Mouse (Mus musculus) frontal cortex, postnatal 14 days (tissue): ENCODE measurements around the gene Agpat2.

ENCODE experiments used
- DNase-seq, 2 experiments: peaks; one replicate each; pipeline ENCODE4 v3.0.0; 2022; ENCODE audit warnings: low spot score in 2 of 2

Gene Agpat2

GRCm38 (mm10) chr2:26603720-26604671 is at the start of gene Agpat2:
Agpat2 (minus strand) TSS chr2:26604417.
- DNase-seq: no peak

GRCm38 (mm10) chr2:26646643-26647293 is 42.6 kb upstream of the Agpat2 start:
- DNase-seq: peak; percentile 67 to 76

DNA sequence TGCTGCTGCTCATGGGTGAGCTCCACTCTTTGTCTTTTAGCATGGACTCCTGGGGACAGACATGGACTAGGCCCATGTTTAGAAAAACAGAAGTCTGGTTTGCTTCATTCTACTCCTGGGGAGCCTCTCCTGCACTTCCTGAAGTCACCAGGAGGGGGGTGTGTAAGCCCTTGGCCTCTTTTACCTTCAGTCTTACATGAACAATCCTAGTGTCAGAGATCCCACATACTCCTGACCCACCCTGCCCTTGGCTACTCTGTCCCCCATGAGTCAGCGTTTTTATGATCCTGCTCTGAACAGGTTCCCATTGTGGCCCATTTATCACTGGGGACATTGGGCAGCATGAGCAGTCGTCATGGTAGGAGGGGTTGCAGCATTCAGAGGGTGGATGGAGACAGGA is 39.7 kb upstream of the Agpat2 start:
- DNase-seq: no peak

- DNase-seq: no peak
These were observed 36.9 kb upstream of the Agpat2 start for GRCm38 (mm10) chr2:26641006-26641647.

DNA sequence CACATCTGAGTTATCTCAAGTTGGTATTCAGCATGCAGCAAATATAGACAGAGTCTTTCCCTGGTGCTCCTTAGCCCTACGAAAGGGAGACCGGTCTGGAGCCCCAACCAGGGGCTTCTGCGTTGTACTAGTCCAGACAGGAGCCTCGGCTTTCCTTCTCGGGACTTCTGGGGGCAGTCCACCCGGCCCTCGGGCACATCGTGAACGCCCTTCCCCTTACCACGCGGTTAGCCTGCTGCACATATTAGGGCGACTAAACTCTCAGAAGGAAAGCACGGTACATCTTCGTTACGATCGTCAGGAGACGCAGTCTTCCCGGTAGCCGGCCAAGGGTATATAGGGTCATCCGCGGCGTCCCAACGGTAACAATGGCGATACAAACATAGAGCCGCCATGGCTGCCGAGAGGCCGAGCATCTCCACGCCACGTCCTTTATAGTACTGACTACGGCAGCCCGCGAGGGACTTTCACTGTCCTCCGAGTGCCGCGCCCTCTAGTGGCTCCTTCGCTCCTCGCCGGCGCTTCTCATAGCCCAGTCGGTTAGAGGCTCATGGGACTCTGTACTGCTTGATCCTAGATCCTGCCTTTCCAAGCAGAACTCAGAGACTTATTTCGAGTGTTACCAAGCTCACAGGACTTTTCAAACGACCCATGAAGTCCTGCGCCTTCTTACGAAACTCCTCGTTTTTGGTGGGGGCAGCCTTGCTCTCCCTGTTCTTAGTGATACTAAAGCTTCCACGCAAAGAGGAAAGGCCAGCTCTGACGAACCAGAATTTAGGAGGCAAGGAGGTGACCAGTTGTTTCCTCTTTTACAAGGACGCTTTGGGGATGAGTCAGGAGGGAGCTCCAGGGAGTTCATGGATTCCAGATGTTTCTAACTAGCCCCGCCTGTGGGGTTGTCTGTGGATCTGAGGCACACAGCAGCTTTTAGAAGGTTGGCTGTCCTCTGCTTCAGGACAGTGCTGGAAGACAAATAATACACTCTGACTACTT is 35.9 kb upstream of the Agpat2 start:
- peak; percentile 90 to 97 for DNase-seq

GRCm38 (mm10) chr2:26639083-26639482 is 34.9 kb upstream of the Agpat2 start:
- no peak for DNase-seq

- DNase-seq: no peak
These were observed 34.4 kb upstream of the Agpat2 start for GRCm38 (mm10) chr2:26638572-26638971.

- no peak for DNase-seq
These were observed 33.8 kb upstream of the Agpat2 start for GRCm38 (mm10) chr2:26638039-26638438.

DNA sequence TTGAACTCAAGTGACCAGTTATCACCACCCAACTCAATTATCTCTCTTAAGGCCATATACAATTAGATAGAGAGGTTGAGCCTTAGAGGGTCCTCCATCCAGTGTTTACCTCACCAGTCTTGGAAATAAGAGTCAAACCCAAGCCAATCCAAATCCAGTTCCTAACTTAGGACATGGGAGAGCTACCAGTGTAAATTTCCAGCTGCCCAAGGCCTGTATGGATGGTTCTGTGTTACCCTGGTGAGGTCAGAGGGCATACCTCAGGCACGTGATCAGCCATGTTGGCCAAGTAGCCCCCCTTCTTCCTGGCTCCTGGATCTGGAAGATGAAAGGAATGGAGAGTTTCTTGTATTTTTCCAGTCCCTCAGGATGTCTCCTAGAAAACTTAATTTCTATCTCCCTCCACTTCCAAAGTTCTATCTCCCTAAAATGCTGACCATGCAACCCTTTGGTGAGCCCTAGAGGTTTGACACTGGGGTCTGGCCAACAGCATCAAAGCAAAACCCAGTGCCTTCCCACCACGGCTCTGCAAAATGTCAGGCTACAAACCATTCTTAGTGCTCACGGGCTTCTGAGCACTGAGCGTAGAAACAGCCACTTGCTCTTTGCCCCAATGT is 33.2 kb upstream of the Agpat2 start:
- DNase-seq: no peak

DNA sequence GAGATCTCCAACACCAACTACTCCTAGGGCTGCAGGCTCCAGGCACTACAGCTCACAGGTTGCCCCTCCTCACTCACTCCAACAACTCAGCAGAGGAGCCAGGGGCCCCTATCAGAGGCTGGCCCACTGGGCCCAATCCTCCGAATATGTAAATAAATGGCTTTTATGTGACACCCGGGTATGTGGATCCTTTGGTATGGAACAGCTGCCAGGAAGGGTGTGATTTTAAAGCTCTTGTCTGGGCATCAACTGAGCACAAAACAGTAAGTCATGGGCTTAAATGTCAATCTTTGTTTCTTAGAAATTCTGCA is 32.1 kb upstream of the Agpat2 start:
- no peak for DNase-seq

DNA sequence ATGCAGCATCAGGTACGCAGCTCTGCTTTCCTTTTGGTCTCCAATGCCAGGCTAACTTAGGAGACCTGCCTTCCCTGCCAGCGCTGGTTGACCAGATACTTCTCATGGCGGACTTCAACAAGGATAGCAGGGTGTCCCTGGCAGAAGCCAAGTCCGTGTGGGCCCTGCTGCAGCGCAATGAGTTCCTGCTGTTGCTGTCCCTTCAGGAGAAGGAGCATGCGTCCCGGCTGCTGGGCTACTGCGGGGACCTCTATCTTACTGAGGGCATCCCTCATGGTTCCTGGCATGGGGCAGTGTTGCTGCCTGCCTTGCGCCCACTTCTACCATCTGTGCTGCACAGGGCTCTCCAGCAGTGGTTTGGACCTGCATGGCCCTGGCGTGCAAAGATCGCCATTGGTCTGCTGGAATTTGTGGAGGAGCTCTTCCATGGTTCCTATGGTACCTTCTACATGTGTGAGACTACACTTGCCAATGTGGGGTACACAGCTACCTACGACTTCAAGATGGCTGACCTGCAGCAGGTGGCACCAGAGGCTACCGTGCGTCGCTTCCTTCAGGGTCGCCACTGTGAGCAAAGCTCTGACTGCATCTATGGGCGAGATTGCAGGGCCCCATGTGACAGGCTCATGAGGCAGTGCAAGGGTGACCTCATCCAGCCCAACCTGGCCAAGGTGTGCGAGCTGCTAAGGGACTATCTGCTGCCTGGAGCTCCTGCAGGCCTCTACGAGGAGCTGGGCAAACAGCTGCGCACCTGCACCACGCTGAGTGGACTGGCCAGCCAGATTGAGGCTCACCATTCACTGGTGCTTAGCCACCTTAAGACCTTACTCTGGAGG is 31.5 kb upstream of the Agpat2 start:
- no peak for DNase-seq

DNA sequence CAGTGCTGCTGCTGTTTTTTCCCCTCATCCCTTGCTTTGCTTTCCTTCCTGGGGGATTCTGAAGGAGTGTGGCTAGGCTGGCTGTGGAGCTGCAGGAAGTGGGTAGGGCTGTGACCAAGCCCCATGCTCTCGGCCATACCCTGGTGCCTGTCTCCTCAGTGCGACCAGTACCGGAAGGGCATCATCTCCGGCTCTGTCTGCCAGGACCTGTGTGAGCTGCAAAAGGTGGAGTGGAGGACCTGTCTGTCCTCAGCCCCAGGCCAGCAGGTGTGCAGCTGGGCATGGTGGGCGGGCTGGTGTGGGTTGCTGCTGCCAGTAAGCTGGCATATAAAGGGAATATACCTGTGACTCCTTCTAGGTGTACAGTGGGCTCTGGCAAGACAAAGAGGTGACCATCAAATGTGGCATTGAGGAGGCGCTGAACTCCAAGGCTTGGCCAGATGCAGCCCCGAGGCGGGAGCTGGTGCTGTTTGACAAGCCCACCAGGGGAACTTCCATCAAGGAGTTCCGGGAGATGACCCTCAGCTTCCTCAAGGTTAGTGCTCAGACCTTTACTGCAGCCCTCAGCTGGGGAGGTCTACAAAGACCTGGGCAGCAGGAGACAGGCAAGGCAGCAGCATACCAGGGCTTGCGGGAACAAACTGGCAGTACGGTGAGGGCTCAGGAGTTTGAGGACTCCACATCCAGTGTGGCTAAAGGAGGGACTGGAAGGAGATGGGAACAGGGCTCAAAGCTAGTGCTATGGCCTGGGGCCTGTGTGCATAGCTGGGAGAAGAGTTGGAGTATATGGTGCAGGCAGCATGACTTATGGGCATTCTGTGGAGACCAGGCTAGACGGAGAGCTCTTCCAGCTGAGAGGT is 30.6 kb upstream of the Agpat2 start:
- DNase-seq: no peak

DNA sequence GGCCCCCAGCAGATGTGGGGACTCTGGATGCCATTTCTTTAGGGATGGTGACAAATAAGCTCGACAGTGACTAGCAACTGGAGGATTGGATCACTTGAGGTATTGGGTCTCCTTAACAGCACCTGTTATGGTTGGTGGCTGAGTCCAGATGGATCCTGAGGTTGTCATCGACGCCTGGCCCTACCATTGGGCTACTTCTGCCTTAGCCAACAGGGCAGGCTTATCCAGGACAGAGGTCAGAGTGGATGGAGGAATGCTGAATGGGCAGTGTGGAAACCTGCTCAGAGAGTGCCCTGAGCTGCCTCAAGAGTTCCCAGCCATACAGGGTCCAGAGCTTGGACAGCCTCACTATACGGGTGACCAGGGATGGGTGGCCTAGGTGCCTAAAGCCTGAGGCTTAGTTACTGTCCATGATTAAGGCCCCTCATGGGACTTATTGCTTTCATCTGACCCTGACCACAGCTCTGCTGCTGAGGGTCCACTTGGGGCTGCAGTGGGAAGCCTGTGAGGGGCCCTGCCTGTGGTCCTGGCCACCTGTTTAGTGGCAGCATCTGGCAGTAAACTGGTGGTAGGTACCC is 29.8 kb upstream of the Agpat2 start:
- no peak for DNase-seq

GRCm38 (mm10) chr2:26632541-26633395 is 28.6 kb upstream of the Agpat2 start:
- DNase-seq: no peak

GRCm38 (mm10) chr2:26628792-26629437 is 24.7 kb upstream of the Agpat2 start:
- no peak for DNase-seq

- peak; percentile 71 to 80 for DNase-seq
These were observed 23.9 kb upstream of the Agpat2 start, which contains the start of gene Fam69b for GRCm38 (mm10) chr2:26627921-26628739. Fam69b (plus strand) TSS chr2:26628457.
